Mouse (Mus musculus) erythroblast, embryonic 14.5 days (primary cell): ENCODE measurements around the gene Serpina16.

Experiments
- GATA1 ChIP-seq: IDR thresholded peaks from 2 replicates; pipeline ENCODE4 v1.6.1; 2012; ENCODE audit warnings: low read length, inconsistent platforms, mixed read lengths
- TAL1 ChIP-seq: IDR thresholded peaks from 3 replicates; pipeline ENCODE4 v1.6.1; 2012; ENCODE audit warnings: low read length, inconsistent platforms, mixed read lengths

DNA sequence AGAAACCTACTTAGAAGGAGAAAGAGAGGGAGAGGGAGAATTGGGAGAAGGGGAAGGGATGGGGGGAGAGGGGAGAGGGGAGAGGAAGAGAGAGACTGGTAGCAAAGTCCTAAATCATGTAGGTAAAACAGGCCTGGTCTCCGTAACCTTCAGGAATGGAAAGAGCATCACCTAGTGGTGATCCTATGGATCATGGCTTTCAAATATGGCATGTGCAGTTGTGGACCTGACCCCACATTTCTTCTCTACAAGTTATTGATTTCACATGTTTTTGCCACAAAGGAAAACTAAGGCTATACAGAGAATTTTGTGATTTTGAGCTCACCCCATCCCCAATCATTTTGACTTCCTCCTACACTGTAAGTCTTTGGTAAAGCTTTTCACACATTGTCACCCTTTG is 34.5 kb upstream of the Serpina16 start:
- TF ChIP-seq TAL1 = no peak
- TF ChIP-seq GATA1 = no peak
